Mouse (Mus musculus) ES-E14 (cell line): Measurements from ENCODE around the gene Slc39a11. TPM values are rescaled to one million over a fixed set of nuclear protein-coding genes. Genes with fewer than 3 reads are reported as not detected.

Experiments used
- DNase-seq: peaks from one replicate; pipeline ENCODE4 v3.0.0-alpha.2; 2013; ENCODE audit warnings: low read depth, low spot score
- H3K27ac ChIP-seq: 2 replicates; pipeline ENCODE4 v1.5.1; 2012; ENCODE audit warnings: low read depth, mild to moderate bottlenecking, low read length, moderate library complexity, mixed read lengths; ENCODE audit not compliant: poor library complexity, insufficient read depth, severe bottlenecking
- H3K36me3 ChIP-seq: 2 replicates; pipeline ENCODE4 v1.6.1; 2012; ENCODE audit warnings: mild to moderate bottlenecking, low read length, moderate library complexity, mixed read lengths; ENCODE audit not compliant: control insufficient read depth, poor library complexity, insufficient read depth, severe bottlenecking
- H3K4me1 ChIP-seq, 2 experiments: fragments of 150-350 bp in 1 of 2; sonication (generic) in 1 of 2; 2 replicates each; pipeline ENCODE4 v1.6.1; 2012; ENCODE audit warnings: low read length in 2 of 2, mild to moderate bottlenecking in 1 of 2, mixed read lengths in 1 of 2; ENCODE audit not compliant: control insufficient read depth in 2 of 2, insufficient read depth in 2 of 2, poor library complexity in 1 of 2
- H3K4me3 ChIP-seq, 2 experiments: fragments of 150-350 bp in 1 of 2; sonication (generic) in 1 of 2; 2 replicates each; pipeline ENCODE4 v1.5.1; 2012; ENCODE audit warnings: low read length in 2 of 2, low read depth in 1 of 2, mild to moderate bottlenecking in 1 of 2, mixed read lengths in 1 of 2; ENCODE audit not compliant: insufficient read depth in 1 of 2, poor library complexity in 1 of 2, severe bottlenecking in 1 of 2
- H3K9ac ChIP-seq: 2 replicates; pipeline ENCODE4 v1.6.1; 2012; ENCODE audit warnings: low read depth, mild to moderate bottlenecking, low read length, mixed read lengths; ENCODE audit not compliant: poor library complexity, insufficient read depth, severe bottlenecking
- H3K9me3 ChIP-seq: fragments of 150-350 bp; sonication (generic); 2 replicates; pipeline ENCODE4 v1.6.1; 2012; ENCODE audit warnings: low read depth, mild to moderate bottlenecking, low read length; ENCODE audit not compliant: control insufficient read depth, insufficient read depth
- CHD2 ChIP-seq: IDR thresholded peaks from 2 replicates; pipeline ENCODE4 v1.6.1; 2014; ENCODE audit warnings: mild to moderate bottlenecking, low read depth, low read length, inconsistent platforms
- HCFC1 ChIP-seq: IDR thresholded peaks from 2 replicates; pipeline ENCODE4 v1.6.1; 2012; ENCODE audit warnings: low read length, inconsistent platforms, borderline replicate concordance; ENCODE audit not compliant: insufficient read depth
- MAFK ChIP-seq: IDR thresholded peaks from 2 replicates; pipeline ENCODE4 v1.6.1; 2014; ENCODE audit warnings: mild to moderate bottlenecking, low read depth, low read length, inconsistent platforms; ENCODE audit not compliant: insufficient read depth
- ZC3H11A ChIP-seq: IDR thresholded peaks from 2 replicates; pipeline ENCODE4 v1.6.1; 2012; ENCODE audit warnings: low read depth, mild to moderate bottlenecking, inconsistent platforms, low read length, borderline replicate concordance
- ZNF384 ChIP-seq: IDR thresholded peaks from 2 replicates; pipeline ENCODE4 v1.6.1; 2012; ENCODE audit warnings: low read depth, low read length, inconsistent platforms
- in situ Hi-C, 2 experiments: fragments of 600-800 bp; cut with MboI; formaldehyde crosslinking; loops; one replicate each; pipeline ENCODE4 v1.15.1; 2025; ENCODE audit warnings: low sequenced_read_pairs in 2 of 2, inconsistent platforms in 1 of 2; ENCODE audit not compliant: unreplicated experiment in 2 of 2
- total RNA-seq: library from RNA; depleted of rRNA; stranded (reverse); fragments of 300-350 nt; gene quantifications from 2 replicates; pipeline ENCODE4 v1.2.3, GENCODE M21; 2012

Gene Slc39a11
- total RNA-seq, 1 experiment, result 17.0 TPM

DNA sequence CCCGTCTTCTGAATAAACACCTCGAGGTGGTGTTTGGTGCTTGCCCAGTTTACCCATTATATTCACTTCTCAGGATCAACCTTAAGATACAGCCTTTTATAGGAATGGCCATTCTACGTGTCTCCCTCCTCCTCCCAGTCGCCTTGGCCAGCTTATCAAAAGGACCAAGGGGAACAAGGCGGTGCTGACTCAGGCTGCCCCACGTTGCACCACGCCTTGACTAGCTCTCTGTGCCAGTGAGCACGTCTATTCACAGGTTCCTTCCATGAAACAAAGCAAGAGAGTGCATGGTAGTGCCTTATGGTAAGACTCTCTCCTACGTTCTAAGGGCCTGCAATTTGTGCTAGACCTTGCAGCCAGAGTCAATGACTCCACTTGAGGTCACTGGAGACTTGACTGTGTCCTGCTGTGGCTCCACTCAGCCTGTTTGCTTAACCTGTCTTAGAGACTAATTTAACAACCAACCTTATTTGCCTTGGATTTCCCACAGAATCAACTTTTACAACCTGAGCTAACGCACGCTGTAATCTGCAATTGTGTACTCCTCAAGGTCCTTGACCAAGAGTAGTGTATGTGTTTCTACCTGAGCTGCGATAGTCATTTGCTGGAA lies 144.2 kb downstream of the Slc39a11 start:
- no peak for TF ChIP-seq ZC3H11A
- TF ChIP-seq MAFK, result no peak
- TF ChIP-seq CHD2, result no peak
- TF ChIP-seq HCFC1, result no peak
- TF ChIP-seq ZNF384, result no peak
- Histone ChIP-seq H3K9me3 (no peaks in the 10 kb centered on the region), H3K4me1 (no peaks in the 10 kb centered on the region), H3K36me3 (no peaks in the 10 kb centered on the region), H3K4me3 (no peak overlapping the region), H3K27ac (no peak overlapping the region), H3K9ac (no peak overlapping the region)
- in situ Hi-C loops, result no loop called here
- DNase-seq, result no peak

DNA sequence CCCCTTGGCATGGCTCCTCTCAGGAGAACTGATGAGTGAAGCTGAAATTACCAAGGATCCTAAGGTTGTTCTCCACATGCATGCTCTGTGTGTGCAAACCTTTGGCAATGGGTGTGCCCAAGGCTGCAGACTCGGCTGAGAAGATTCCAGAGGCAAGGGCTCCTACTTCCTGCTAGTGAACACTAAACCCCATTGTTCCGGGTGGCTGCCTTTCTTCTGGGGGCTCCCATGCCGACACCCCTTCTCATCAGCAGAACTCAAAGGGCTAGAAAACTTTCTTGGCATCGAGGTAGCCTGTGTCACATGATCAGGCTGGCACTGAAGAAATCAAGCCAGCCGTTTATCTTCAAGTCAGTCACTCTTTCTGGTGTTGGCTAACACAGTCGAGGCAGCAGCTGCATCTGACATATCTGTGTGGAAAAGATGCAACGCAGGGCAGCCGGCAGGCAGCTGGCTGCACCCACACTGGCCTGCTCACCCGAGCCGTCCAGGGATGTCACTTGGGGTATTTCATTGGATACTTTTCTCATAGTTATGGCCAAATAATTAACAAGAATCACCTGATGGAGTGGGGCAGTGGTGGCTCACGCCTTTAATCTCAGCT lies 145.3 kb downstream of the Slc39a11 start:
- Histone ChIP-seq H3K36me3 (no peaks in the 10 kb centered on the region), H3K9ac (no peak overlapping the region), H3K4me3 (no peak overlapping the region), H3K4me1 (no peaks in the 10 kb centered on the region), H3K9me3 (no peaks in the 10 kb centered on the region), H3K27ac (no peak overlapping the region)
- TF ChIP-seq HCFC1 (no peak), ZC3H11A (no peak), CHD2 (no peak), MAFK (no peak), ZNF384 (no peak)
- no peak for DNase-seq
- in situ Hi-C loops, result no loop called here

DNA sequence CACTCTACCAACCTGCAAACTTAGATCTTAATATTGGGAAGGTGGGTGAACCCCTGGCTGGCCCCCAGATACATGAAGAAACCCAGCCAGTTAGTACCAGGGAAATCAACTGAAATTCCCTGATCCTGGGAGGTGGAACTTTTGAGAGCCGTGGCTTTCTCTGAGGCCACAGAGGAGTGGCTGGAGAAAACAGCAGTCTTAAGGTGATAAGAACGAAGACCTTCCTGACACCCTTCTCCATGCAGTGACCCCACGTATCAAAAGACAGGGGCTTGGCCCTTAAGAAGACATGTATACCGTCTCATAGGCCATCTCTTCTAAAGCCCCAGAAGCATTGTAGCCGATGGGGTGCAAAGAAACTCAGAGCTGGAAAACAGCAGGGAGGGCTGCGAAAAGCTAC lies 146.9 kb downstream of the Slc39a11 start:
- H3K36me3 ChIP-seq, result no peaks in the 10 kb centered on the region
- H3K4me3 ChIP-seq, result no peak overlapping the region
- no peaks in the 10 kb centered on the region for H3K9me3 ChIP-seq
- in situ Hi-C loops, result no loop called here
- no peaks in the 10 kb centered on the region for H3K4me1 ChIP-seq
- DNase-seq, result no peak
- TF ChIP-seq ZNF384 (no peak), HCFC1 (no peak), ZC3H11A (no peak), CHD2 (no peak), MAFK (no peak)
- no peak overlapping the region for H3K9ac ChIP-seq
- H3K27ac ChIP-seq, result no peak overlapping the region

DNA sequence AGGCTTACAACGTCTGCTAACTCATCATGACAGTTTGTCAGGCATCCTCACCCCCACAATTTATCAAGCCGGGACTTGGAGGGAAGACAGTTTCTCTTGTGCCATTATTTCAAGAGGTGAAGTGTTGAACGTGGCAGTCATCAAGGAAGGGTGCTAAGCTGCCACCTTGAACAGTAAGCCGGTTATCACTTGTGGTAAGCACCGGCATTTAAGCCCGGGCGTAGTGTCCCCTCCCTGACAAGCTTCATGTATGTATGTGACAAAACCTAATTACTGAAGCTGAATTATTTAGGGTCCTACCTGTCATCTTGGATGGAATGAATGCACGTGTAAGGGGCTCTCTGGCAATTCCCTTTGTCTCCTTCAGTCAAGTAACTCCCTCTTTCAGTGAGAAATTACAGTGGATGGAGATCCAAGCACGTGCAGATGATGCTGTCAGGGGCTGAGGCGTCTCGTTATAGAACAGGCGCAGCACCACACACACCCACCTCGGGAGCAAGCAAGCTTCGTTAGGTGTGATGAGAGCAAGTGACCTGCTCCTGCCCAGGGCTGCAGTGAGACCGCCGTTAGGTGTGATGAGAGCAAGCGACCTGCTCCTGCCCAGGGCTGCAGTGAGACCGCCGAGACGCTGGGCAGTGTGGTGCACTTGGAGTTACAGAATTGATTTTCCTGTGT lies 149.1 kb downstream of the Slc39a11 start:
- DNase-seq, result no peak
- Histone ChIP-seq H3K4me3 (no peak overlapping the region), H3K9me3 (no peaks in the 10 kb centered on the region), H3K36me3 (no peaks in the 10 kb centered on the region), H3K4me1 (no peaks in the 10 kb centered on the region), H3K27ac (no peak overlapping the region), H3K9ac (no peak overlapping the region)
- in situ Hi-C loops, result no loop called here
- TF ChIP-seq ZC3H11A (no peak), CHD2 (no peak), HCFC1 (no peak), MAFK (no peak), ZNF384 (no peak)
